Mouse (Mus musculus) forebrain, postnatal 0 days (tissue): ENCODE measurements at regions not wholly inside any gene's neighbourhood (a gene's known extent, or its start where the extent isn't known, plus 50 kb on each side); places are given as distances from the start of the nearest gene placed in this dataset.

Source experiments
- ATAC-seq: fragments of 200-750 bp; cut with Nextera tagmentation; 2 replicates; pipeline ENCODE4 v1.8.0; 2017; ENCODE audit warnings: mild to moderate bottlenecking, moderate library complexity
- DNase-seq: peaks from one replicate; pipeline ENCODE4 v3.0.0-alpha.2; 2015
- H3K27ac ChIP-seq: fragments of 300-500 bp; sonication (generic); 2 replicates; pipeline ENCODE4 v1.5.1; 2014; ENCODE audit warnings: low read depth, mild to moderate bottlenecking, antibody characterized with exemption, low read length, moderate library complexity, mixed read lengths
- H3K27me3 ChIP-seq: fragments of 300-500 bp; sonication (generic); 2 replicates; pipeline ENCODE4 v1.6.1; 2014; ENCODE audit warnings: mild to moderate bottlenecking, low read length, mixed read lengths; ENCODE audit not compliant: insufficient read depth
- H3K36me3 ChIP-seq: fragments of 300-500 bp; sonication (generic); 2 replicates; pipeline ENCODE4 v1.6.1; 2014; ENCODE audit warnings: mild to moderate bottlenecking, moderate library complexity; ENCODE audit not compliant: insufficient read depth
- H3K4me1 ChIP-seq: fragments of 300-500 bp; sonication (generic); 2 replicates; pipeline ENCODE4 v1.6.1; 2014; ENCODE audit warnings: antibody characterized with exemption; ENCODE audit not compliant: insufficient read depth
- H3K4me2 ChIP-seq: fragments of 300-500 bp; sonication (generic); 2 replicates; pipeline ENCODE4 v1.6.1; 2014; ENCODE audit warnings: low read depth, mild to moderate bottlenecking, moderate library complexity
- H3K4me3 ChIP-seq: fragments of 300-500 bp; sonication (generic); 2 replicates; pipeline ENCODE4 v1.5.1; 2014; ENCODE audit warnings: low read depth, low read length, mixed read lengths
- H3K9ac ChIP-seq: fragments of 300-500 bp; sonication (generic); 2 replicates; pipeline ENCODE4 v1.6.1; 2014; ENCODE audit warnings: mild to moderate bottlenecking
- H3K9me3 ChIP-seq: fragments of 300-500 bp; sonication (generic); 2 replicates; pipeline ENCODE4 v1.6.1; 2016; ENCODE audit warnings: low read length
- CTCF ChIP-seq: sonication (generic); IDR thresholded peaks from 2 replicates; pipeline ENCODE4 v1.5.1; 2016; ENCODE audit warnings: antibody characterized with exemption, control low read depth, low read depth
- WGBS: fragments of 180-500 bp; shearing (Covaris S2); extraction: QIAGEN DNeasy Blood & Tissue Kit; methylation state at CpG from one replicate; pipeline ENCODE4 v1.1.7; 2014; 5-methylcytosine and 5-hydroxymethylcytosine counted together

DNA sequence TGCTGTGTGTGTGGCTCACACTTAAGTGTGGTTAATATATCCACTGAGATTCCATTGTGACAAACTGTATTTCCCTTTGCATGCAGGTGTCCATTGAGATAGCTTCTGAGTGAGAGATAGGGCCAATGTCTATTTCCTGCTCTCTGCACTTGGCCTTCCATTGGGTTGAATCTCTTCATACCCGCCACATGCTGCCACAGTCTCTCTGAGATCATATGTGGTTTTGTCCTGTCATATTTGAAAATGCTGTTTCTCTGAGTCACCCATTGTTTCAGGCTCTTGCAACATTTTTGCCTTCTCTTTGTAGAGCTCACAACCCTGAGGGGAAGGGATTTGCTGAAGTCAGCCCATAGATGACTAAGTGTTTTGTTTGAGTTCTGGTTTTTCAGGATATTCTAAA lies 2081.3 kb downstream of the Olfm4 start:
- WGBS, result 100% methylated on average over 1 of the region's 1 CpGs
- Histone ChIP-seq H3K36me3 (no peaks in the 10 kb centered on the region), H3K27ac (no peak overlapping the region), H3K4me1 (no peaks in the 10 kb centered on the region), H3K9me3 (no peaks in the 10 kb centered on the region), H3K27me3 (no peaks in the 10 kb centered on the region), H3K9ac (no peak overlapping the region), H3K4me2 (no peak overlapping the region), H3K4me3 (no peak overlapping the region)
- no peak for DNase-seq
- no peak for TF ChIP-seq CTCF
- ATAC-seq, result no peak

DNA sequence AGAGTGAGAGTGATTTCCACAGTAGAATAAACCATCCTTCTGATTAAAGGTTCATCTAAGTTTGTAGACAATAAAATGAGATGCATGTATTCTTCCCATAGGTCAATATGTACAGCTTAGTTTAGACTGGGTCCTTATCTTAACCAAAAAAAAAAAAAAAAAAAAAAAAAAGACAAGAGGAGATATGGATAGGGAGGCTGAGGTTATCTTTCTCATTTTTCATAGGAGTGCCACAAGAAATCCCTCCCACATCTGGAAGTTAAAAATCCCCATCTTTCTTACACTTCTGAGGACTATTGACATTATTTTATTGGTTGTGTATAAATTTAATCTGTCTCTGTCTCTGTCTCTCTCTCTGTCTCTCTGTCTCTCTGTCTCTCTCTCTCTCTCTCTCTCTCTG lies 2117.8 kb downstream of the Olfm4 start:
- H3K27ac ChIP-seq, result no peak overlapping the region
- no peak overlapping the region for H3K4me2 ChIP-seq
- no peak overlapping the region for H3K4me3 ChIP-seq
- no peaks in the 10 kb centered on the region for H3K9me3 ChIP-seq
- DNase-seq (no peak), ATAC-seq (no peak)
- no peak for TF ChIP-seq CTCF
- H3K4me1 ChIP-seq, result no peaks in the 10 kb centered on the region
- no peaks in the 10 kb centered on the region for H3K36me3 ChIP-seq
- H3K9ac ChIP-seq, result no peak overlapping the region
- H3K27me3 ChIP-seq, result no peaks in the 10 kb centered on the region

DNA sequence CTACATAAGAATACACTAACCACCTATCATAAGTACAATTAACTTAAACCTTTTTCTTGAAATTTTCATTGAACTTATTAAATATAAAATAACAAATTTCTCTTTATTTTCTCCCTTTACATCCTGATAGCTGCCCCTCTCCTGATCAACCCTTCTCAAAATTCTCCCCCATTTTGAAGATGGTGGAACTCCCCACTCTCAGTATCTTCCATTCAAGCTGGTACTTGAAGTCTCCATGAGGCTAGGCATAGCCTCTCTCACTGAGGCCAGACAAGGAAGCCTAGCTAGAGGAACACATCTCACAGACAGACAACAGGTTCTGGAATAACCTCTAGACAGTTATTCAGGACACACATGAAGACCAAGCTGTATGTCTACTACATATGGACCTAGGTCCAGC lies 2129.0 kb downstream of the Olfm4 start:
- no peak overlapping the region for H3K9ac ChIP-seq
- no peak for ATAC-seq
- H3K36me3 ChIP-seq, result no peaks in the 10 kb centered on the region
- DNase-seq, result no peak
- no peak overlapping the region for H3K4me2 ChIP-seq
- no peak overlapping the region for H3K4me3 ChIP-seq
- H3K27ac ChIP-seq, result no peak overlapping the region
- H3K9me3 ChIP-seq, result no peaks in the 10 kb centered on the region
- no peaks in the 10 kb centered on the region for H3K27me3 ChIP-seq
- H3K4me1 ChIP-seq, result no peaks in the 10 kb centered on the region
- TF ChIP-seq CTCF, result no peak

DNA sequence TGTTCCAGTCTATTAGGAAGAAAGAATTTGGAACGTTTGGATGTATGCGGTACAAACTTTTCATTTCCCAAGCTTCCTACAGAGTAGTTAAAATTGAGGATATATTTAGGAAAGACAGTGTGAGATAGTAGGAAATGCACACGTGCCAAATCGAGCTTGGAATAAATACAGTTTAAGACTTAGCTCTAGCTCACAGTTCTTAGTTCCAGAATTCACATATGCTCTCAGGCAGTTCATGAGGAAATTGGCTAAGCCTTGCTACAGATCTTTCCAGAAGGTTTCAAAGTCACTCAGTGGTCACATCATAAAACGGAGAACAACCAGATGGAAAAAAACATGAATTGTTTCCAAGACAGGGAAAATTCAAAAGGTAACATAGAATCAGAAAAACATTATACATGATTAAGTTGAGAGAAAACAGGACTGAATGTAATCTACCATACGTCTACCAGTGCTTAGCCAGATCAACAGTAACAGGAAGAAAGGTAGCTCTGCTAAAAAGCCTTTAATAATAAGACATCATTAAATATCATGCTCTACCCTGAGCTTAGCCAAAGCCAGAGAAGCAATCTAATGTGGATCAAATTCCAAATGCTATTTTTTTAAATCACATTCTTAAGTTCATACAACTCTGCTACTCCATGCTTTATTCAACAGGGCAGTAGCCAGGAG lies 2165.1 kb downstream of the Olfm4 start:
- Histone ChIP-seq H3K4me2 (no peak overlapping the region), H3K27ac (no peak overlapping the region), H3K4me3 (no peak overlapping the region), H3K36me3 (no peaks in the 10 kb centered on the region), H3K9ac (no peak overlapping the region), H3K4me1 (no peaks in the 10 kb centered on the region), H3K9me3 (no peaks in the 10 kb centered on the region), H3K27me3 (no peaks in the 10 kb centered on the region)
- ATAC-seq (peak; percentile 70), DNase-seq (peak; percentile 51)
- 71% methylated on average over 6 of the region's 6 CpGs for WGBS
- TF ChIP-seq CTCF, result no peak

DNA sequence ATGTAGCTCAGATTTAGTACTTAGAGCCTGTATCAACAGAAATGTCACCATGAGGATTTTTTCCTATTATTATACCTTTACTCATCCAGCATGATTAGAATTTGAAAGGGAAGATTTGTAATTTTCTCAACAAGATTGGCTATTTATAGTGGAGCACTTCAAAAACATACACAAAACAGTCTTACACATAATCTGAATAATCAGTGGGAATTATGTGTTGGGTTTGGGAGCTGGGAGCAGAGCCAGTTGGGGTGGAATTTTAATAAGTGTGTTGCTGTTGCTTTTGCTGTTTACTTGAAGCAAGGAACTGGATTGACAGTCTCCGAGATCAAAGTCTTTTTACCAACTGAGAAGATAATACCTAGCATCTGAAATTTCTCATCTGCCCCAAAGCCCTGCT lies 2201.5 kb downstream of the Olfm4 start:
- H3K27ac ChIP-seq, result no peak overlapping the region
- ATAC-seq, result peak; percentile 34; the same call in 1 of the 2 replicates
- no peak overlapping the region for H3K9ac ChIP-seq
- H3K4me1 ChIP-seq, result no peaks in the 10 kb centered on the region
- H3K36me3 ChIP-seq, result no peaks in the 10 kb centered on the region
- DNase-seq, result peak; percentile 7
- 26% methylated on average over 1 of the region's 1 CpGs for WGBS
- TF ChIP-seq CTCF, result no peak
- H3K27me3 ChIP-seq, result no peaks in the 10 kb centered on the region
- no peaks in the 10 kb centered on the region for H3K9me3 ChIP-seq
- H3K4me2 ChIP-seq, result no peak overlapping the region
- H3K4me3 ChIP-seq, result no peak overlapping the region

DNA sequence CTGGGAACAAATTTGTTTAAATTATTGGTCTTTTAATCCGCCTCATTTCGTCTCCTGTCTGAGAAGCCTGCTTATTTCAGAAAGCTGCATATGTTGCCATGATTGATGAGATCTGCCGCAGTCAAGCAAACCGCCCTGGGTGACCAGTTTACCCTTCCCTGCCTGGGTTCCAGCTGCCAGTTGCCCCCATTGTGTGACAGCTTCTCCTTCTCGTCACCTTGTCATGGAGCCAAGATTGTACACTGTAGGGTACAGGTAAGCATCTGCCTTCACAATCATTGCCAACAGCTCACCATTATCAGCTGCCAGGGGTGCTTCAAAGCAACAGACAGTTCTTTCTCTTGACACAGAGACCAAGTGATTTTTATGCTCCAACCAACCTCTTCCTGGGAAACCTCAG lies 2226.5 kb downstream of the Olfm4 start:
- 56% methylated on average over 5 of the region's 5 CpGs for WGBS
- ATAC-seq (no peak), DNase-seq (no peak)

DNA sequence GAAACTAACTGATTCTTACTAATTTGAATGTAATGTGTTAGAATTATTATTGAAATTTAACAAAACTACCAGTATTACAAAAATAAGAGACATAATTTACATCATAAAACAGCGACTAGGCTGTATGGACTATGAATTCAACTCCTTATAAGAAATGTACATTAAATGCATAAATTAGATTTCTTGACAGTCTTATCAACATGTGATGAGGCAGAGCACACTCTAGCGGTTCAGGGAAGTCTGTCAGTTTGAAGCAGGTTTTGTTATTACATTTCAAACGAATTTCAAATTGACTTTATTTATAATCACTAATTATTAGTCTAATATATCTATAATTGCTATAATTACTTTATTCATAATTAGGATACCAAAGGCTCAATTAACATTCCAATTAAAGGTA lies 2214.8 kb upstream of the Pcdh17 start:
- DNase-seq (no peak), ATAC-seq (no peak)
- H3K27me3 ChIP-seq, result no peaks in the 10 kb centered on the region
- no peaks in the 10 kb centered on the region for H3K36me3 ChIP-seq
- H3K4me1 ChIP-seq, result no peaks in the 10 kb centered on the region
- no peak overlapping the region for H3K9ac ChIP-seq
- TF ChIP-seq CTCF, result peak; percentile 18; the same call in 1 of the 2 replicates
- 74% methylated on average over 3 of the region's 3 CpGs for WGBS
- H3K4me3 ChIP-seq, result no peak overlapping the region
- no peak overlapping the region for H3K4me2 ChIP-seq
- H3K9me3 ChIP-seq, result no peaks in the 10 kb centered on the region
- H3K27ac ChIP-seq, result no peak overlapping the region

More for the DNA sequence above, 2226.5 kb downstream of the Olfm4 start:
- Histone ChIP-seq H3K9me3 (no peaks in the 10 kb centered on the region), H3K4me2 (no peak overlapping the region), H3K36me3 (no peaks in the 10 kb centered on the region), H3K4me1 (no peaks in the 10 kb centered on the region), H3K27ac (no peak overlapping the region), H3K27me3 (no peaks in the 10 kb centered on the region), H3K4me3 (no peak overlapping the region), H3K9ac (no peak overlapping the region)
- no peak for TF ChIP-seq CTCF

DNA sequence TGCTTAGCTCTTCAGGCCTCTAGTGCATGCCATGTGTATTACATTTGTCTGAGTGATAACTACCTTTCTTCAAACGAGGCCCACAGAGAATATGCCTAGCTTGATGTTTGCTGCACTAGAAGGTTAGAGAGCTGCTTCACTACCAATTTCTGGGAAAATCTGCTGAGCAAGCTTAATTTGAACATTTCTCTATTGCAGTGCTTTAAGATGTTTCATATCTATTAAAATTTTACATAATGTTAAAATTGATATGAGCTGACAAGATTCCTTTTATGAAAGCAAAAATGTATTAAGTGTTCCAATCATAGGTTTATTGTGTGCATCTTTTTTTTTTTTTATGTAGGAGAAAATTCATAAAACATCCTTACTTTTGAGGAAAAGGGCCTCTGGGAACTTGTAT lies 2207.1 kb upstream of the Pcdh17 start:
- no peak for DNase-seq
- Histone ChIP-seq H3K27me3 (no peaks in the 10 kb centered on the region), H3K27ac (no peak overlapping the region), H3K4me2 (no peak overlapping the region), H3K9ac (no peak overlapping the region), H3K4me3 (no peak overlapping the region), H3K4me1 (no peaks in the 10 kb centered on the region), H3K36me3 (no peaks in the 10 kb centered on the region), H3K9me3 (no peaks in the 10 kb centered on the region)
- no peak for TF ChIP-seq CTCF
- ATAC-seq, result no peak
- 56% methylated on average over 1 of the region's 1 CpGs for WGBS
